Mouse (Mus musculus) testis, adult 2 months (tissue): Measurements from ENCODE around the gene Asic2.

Experiments
- CTCF ChIP-seq: fragments of 200-500 bp; IDR thresholded peaks from 2 replicates; pipeline ENCODE4 v1.5.1; 2012; ENCODE audit warnings: low read depth, mild to moderate bottlenecking, inconsistent platforms, low read length, moderate library complexity; ENCODE audit not compliant: control insufficient read depth, insufficient read depth, insufficient replicate concordance
- POLR2A ChIP-seq: fragments of 200-500 bp; IDR thresholded peaks from 2 replicates; pipeline ENCODE4 v1.6.1; 2012; ENCODE audit warnings: low read depth, mild to moderate bottlenecking, inconsistent platforms, low read length, moderate library complexity; ENCODE audit not compliant: control insufficient read depth

DNA sequence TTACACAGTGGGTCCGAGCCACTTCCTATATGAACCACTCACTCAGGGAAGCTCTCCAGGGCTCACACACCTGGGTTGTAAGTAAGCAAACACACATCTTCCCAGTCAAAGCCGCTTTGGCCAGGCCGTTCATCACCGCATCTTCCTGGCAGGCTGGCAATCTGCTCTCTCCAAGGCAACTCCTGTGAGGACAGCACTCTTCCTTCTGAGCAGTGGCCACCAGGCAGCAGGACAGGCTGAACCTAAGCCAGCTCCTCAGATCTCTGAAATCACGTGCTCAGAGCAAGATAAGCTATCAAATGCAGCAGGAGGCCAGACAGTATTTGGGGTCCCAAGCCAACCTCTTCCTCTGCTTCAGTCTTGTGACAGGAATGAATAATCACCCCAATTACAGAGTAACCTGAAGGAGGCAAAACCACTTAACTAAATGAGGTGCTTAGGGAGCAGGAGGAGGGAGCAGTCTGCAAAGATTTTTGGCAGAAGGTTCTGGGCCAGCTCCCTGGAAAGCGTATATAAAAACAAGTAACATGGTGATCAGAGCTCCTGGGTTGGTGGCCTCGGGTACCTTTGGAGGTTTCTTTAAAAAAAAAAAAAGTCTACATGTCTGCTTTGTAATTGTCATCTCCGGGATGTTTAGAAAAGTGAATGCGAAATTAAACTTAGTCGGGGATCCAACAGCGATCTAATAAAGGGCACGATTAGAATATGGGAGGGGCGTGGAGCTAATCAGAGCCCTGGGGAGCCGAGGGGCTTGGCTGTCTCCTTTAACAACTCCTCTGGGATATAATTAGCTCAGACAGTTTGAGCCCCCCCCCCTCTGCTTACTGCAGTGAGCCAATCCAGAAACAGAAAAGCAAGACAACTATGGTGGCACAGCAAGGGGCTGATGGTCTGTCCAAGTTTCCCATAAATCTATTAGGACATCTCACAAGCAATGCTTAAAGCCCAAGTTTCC is 450.0 kb downstream of the Asic2 start:
- TF ChIP-seq POLR2A (no peak), CTCF (no peak)
